ENCODE assay signal across 7 mouse cellular contexts in the genomic region with DNA sequence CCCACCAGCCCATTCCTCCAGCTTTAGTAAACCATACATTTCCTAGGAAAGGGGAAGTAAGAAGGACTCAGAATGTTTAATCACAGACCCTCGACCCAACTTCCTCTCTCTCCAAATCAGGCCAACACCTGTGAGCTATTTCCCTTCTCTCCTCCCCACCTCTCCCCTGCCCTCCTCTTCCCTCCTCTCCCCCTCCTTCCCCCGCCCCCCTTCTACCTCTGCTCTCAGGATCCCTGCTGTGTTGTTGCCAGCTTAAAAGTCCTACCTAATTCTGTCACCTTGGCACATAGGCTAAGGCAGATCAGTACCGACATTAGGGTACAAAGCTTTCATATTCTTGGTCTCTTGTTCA. TPM values are rescaled to one million over a fixed set of nuclear protein-coding genes. Genes with fewer than 3 reads are reported as not detected.
DNase-seq lines count a peak whose midpoint lies in the region; ATAC-seq and TF ChIP-seq lines count a peak whose summit lies in the region.

No protein-coding gene starts in this region.

- no peak for ATAC-seq in lung, embryonic 14.5 days (ENCODE audit: insufficient read depth)
- no peak for ATAC-seq in embryonic facial prominence, embryonic 15.5 days (ENCODE audit: insufficient number of reproducible peaks, low FRiP score, low TSS enrichment, low read depth)
- ATAC-seq in limb, embryonic 14.5 days (ENCODE audit: low FRiP score, low read depth) = no peak
- no peak for ATAC-seq in stomach, postnatal 0 days (ENCODE audit: low FRiP score, low TSS enrichment)

- no peak for TF ChIP-seq EP300 in stomach, postnatal 0 days (optimal IDR thresholded peaks at IDR 0.05)

- no peak for DNase-seq in lung, embryonic 14.5 days
- DNase-seq in lung, postnatal 4 days = no peak
- DNase-seq in limb, embryonic 14.5 days (ENCODE audit: low spot score) = no peak
- DNase-seq in stomach, postnatal 0 days (ENCODE audit: low spot score) = no peak
- no peak for DNase-seq in left cerebral cortex, adult 11 months (ENCODE audit: low spot score)
- DNase-seq in layer of hippocampus, adult 11-12 months (ENCODE audit: low spot score) = no peak

- H3K4me2 ChIP-seq in lung, embryonic 14.5 days = peak overlapping the region; percentile 91
- H3K4me2 ChIP-seq in embryonic facial prominence, embryonic 15.5 days (replicated peaks) = peak overlapping the region; percentile 79
- H3K4me2 ChIP-seq in limb, embryonic 14.5 days (replicated peaks; ENCODE audit: low read depth, low read length, severe bottlenecking) = peak overlapping the region; percentile 73
- H3K4me2 ChIP-seq in stomach, postnatal 0 days (replicated peaks; ENCODE audit: low read depth) = peak overlapping the region; percentile 92

- TF ChIP-seq POLR2A in limb, embryonic 14.5 days (IDR thresholded peaks at IDR 0.05; ENCODE audit: borderline replicate concordance, extremely low read depth, insufficient read depth, insufficient read length) = no peak

- no peaks in the 10 kb centered on the region for H3K36me3 ChIP-seq in lung, embryonic 14.5 days (ENCODE audit: insufficient read depth)
- H3K36me3 ChIP-seq in embryonic facial prominence, embryonic 15.5 days = no peaks in the 10 kb centered on the region
- H3K36me3 ChIP-seq in limb, embryonic 14.5 days (ENCODE audit: control insufficient read depth, insufficient read depth, low read length) = no peaks in the 10 kb centered on the region
- H3K36me3 ChIP-seq in stomach, postnatal 0 days (ENCODE audit: control insufficient read depth, insufficient read depth, low read length) = no peaks in the 10 kb centered on the region

- H3K4me3 ChIP-seq in lung, embryonic 14.5 days (ENCODE audit: low read depth, low read length) = peak overlapping the region; percentile 91; the same call in 1 of the 2 replicates
- H3K4me3 ChIP-seq in embryonic facial prominence, embryonic 15.5 days (replicated peaks) = peak overlapping the region; percentile 100; the same call in 1 of the 2 replicates
- peak overlapping the region; percentile 77 for H3K4me3 ChIP-seq in limb, embryonic 14.5 days (replicated peaks; ENCODE audit: low read length)
- no peak overlapping the region for H3K4me3 ChIP-seq in stomach, postnatal 0 days (ENCODE audit: low read depth, low read length)

- H3K4me1 ChIP-seq in lung, embryonic 14.5 days (ENCODE audit: insufficient read depth) = peaks cover 4% of the 10 kb centered on the region; the same call in 1 of the 2 replicates
- H3K4me1 ChIP-seq in embryonic facial prominence, embryonic 15.5 days = peaks cover 12% of the 10 kb centered on the region
- peaks cover 12% of the 10 kb centered on the region for H3K4me1 ChIP-seq in limb, embryonic 14.5 days (ENCODE audit: control insufficient read depth, insufficient read depth, low read length)
- H3K4me1 ChIP-seq in stomach, postnatal 0 days (replicated peaks; ENCODE audit: control insufficient read depth, insufficient read depth) = no peaks in the 10 kb centered on the region

- TF ChIP-seq CTCF in lung, embryonic 14.5 days (IDR thresholded peaks at IDR 0.05; ENCODE audit: low read depth) = no peak
- no peak for TF ChIP-seq CTCF in stomach, postnatal 0 days (IDR thresholded peaks at IDR 0.05; ENCODE audit: low read depth)

- H3K27me3 ChIP-seq in lung, embryonic 14.5 days (ENCODE audit: insufficient read depth, low read length) = no peaks in the 10 kb centered on the region
- no peaks in the 10 kb centered on the region for H3K27me3 ChIP-seq in embryonic facial prominence, embryonic 15.5 days
- no peaks in the 10 kb centered on the region for H3K27me3 ChIP-seq in limb, embryonic 14.5 days (ENCODE audit: control insufficient read depth, insufficient read depth, low read length)
- no peaks in the 10 kb centered on the region for H3K27me3 ChIP-seq in stomach, postnatal 0 days (ENCODE audit: control insufficient read depth, insufficient read depth, low read length)

- whole genome bisulfite sequencing in lung, embryonic 14.5 days = 8% methylated on average over 3 of the region's 3 CpGs
- WGBS in embryonic facial prominence, embryonic 15.5 days = 2% methylated on average over 3 of the region's 3 CpGs
- WGBS in limb, embryonic 14.5 days = 4% methylated on average over 3 of the region's 3 CpGs
- 8% methylated on average over 3 of the region's 3 CpGs for WGBS in stomach, postnatal 0 days

- H3K9me3 ChIP-seq in lung, embryonic 14.5 days (ENCODE audit: low read depth, low read length) = no peaks in the 10 kb centered on the region
- no peaks in the 10 kb centered on the region for H3K9me3 ChIP-seq in embryonic facial prominence, embryonic 15.5 days (replicated peaks)
- H3K9me3 ChIP-seq in limb, embryonic 14.5 days (ENCODE audit: control insufficient read depth, low read length) = no peaks in the 10 kb centered on the region
- no peaks in the 10 kb centered on the region for H3K9me3 ChIP-seq in stomach, postnatal 0 days (ENCODE audit: control insufficient read depth, low read length)

- no peak overlapping the region for H3K27ac ChIP-seq in lung, embryonic 14.5 days (ENCODE audit: low read depth)
- H3K27ac ChIP-seq in embryonic facial prominence, embryonic 15.5 days (replicated peaks) = no peak overlapping the region
- H3K27ac ChIP-seq in limb, embryonic 14.5 days (replicated peaks; ENCODE audit: low read depth, low read length) = no peak overlapping the region
- H3K27ac ChIP-seq in stomach, postnatal 0 days (replicated peaks) = no peak overlapping the region

- H3K9ac ChIP-seq in lung, embryonic 14.5 days = peak overlapping the region; percentile 91; the same call in 1 of the 2 replicates
- H3K9ac ChIP-seq in embryonic facial prominence, embryonic 15.5 days = no peak overlapping the region
- peak overlapping the region; percentile 88; the same call in 1 of the 2 replicates for H3K9ac ChIP-seq in limb, embryonic 14.5 days (ENCODE audit: low read depth, low read length, severe bottlenecking)
- H3K9ac ChIP-seq in stomach, postnatal 0 days (ENCODE audit: low read length) = no peak overlapping the region

RNA-seq across cellular contexts. Expression of a gene that starts 0.8 kb away (rescaled TPM):
- 3.8 and 5.3 TPM in 2 replicates for polyA plus RNA-seq in lung, embryonic 14.5 days (2014; fragmentation: Nextera tagmentation; extraction: Ambion mirVana)
- polyA plus RNA-seq in embryonic facial prominence, embryonic 15.5 days (2015; fragmentation: Nextera tagmentation; extraction: Ambion mirVana) = 7.4 and 7.6 TPM in 2 replicates
- polyA plus RNA-seq in limb, embryonic 14.5 days (2012; rRNA removed) = 14.6 and 18.0 TPM in 2 replicates
- 7.7 and 7.9 TPM in 2 replicates for polyA plus RNA-seq in limb, embryonic 14.5 days (2014; fragmentation: Nextera tagmentation; extraction: Ambion mirVana)
- polyA plus RNA-seq in stomach, postnatal 0 days (2015; fragmentation: Nextera tagmentation; extraction: Ambion mirVana) = 1.2 and 1.3 TPM in 2 replicates

Comparison
In these comparisons a context has a peak if more than half of its experiments do, and no peak if none do; other contexts are left out.
1. H3K9ac ChIP-seq: peak in lung, embryonic 14.5 days (single experiment) and limb, embryonic 14.5 days (single experiment); none in embryonic facial prominence, embryonic 15.5 days (single experiment) and stomach, postnatal 0 days (single experiment).
2. Peak in every context shown above with its lines, with median percentiles within 50 percentile points of each other: H3K4me2 ChIP-seq.